Mouse (Mus musculus): ENCODE measurements at regions not wholly inside any gene's neighbourhood (a gene's known extent, or its start where the extent isn't known, plus 50 kb on each side); places are given as distances from the start of the nearest gene placed in this dataset.

DNA sequence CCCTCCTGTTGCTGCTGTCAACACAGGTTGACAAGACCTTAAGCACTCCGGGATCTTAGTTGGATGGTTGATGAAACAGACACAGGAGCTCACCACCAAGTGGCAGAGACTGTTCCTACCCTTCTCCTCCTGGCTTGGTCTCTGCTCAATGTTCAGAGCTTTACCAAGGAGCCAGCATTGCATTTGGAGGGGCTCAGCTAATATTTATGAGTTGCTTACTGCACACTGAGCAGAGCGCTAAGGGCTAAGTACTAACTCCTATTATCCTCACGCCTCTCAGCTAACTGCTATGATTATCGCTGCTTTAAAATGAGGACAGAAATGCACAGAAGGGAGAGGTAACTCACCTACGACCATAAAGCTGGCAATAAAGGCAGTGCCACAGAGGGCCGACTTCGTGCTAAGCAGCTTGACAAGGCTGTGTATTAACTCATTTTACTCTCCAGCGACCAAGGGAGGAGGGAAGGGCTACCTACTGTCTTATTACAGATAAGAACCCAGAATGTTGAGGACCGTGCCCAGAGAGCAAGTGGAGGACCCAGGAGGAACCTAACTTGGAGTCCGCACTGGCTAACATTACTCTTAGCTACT is 65.3 kb upstream of the Tmem150c start:
- no peaks in the 10 kb centered on the region for H3K27me3 ChIP-seq (ENCODE audit: control insufficient read depth, insufficient read depth, insufficient read length)
- TF ChIP-seq SRF (IDR thresholded peaks at IDR 0.05; ENCODE audit: control insufficient read depth, insufficient read length, low read depth) (no peak), CEBPB (IDR thresholded peaks at IDR 0.05; ENCODE audit: insufficient read depth, poor library complexity, severe bottlenecking) (no peak), POLR2A (IDR thresholded peaks at IDR 0.05; ENCODE audit: insufficient read length, low read depth) (no peak), MYOD1 (IDR thresholded peaks at IDR 0.05; ENCODE audit: control insufficient read depth in 1 of 3, insufficient read length in 2 of 3, low read depth in 2 of 3) (no peak)
- H3K36me3 ChIP-seq (ENCODE audit: control insufficient read depth, insufficient read depth), result no peaks in the 10 kb centered on the region
- no peak overlapping the region for H3K4me2 ChIP-seq (ENCODE audit: low read depth)
- H3K79me2 ChIP-seq (ENCODE audit: control insufficient read depth, insufficient read depth), result no peaks in the 10 kb centered on the region
- H3ac ChIP-seq (ENCODE audit: control insufficient read depth, insufficient read length), result no peak overlapping the region
- no peak overlapping the region for H3K4me3 ChIP-seq

DNA sequence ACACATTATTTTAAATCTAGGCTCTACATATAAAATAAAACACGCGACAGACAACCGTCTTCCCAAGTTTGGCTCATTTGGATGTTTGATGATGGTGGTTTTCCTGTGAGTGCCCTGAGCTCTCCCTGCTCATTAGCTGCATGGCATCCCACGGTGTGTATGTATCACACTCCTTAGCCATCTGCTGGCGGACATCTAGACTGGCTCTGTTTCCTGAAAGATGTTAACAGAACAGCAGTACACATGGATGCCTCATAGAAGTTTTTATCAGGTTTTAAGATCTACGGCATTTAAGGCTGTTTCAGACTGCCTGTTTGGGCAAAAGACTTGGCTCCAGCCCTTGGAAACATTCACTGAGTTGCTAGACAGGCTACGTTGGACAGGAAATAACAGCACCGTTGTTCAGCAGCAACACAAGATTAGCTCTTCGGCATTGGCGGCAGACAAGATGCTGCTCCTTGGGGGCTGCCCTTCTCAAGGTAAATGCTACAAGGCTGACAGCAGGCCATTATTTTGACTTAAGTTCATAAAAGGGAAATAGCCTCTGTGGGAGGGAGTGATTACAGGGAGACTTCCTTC is 61.5 kb upstream of the Tmem150c start:
- TF ChIP-seq POLR2A (IDR thresholded peaks at IDR 0.05; ENCODE audit: insufficient read length, low read depth) (no peak), SRF (IDR thresholded peaks at IDR 0.05; ENCODE audit: control insufficient read depth, insufficient read length, low read depth) (no peak), USF1 (IDR thresholded peaks at IDR 0.05; ENCODE audit: low read depth) (no peak), TCF3 (IDR thresholded peaks at IDR 0.05; ENCODE audit: insufficient read length, low read depth) (no peak), TCF12 (IDR thresholded peaks at IDR 0.05; ENCODE audit: insufficient read depth, poor library complexity, severe bottlenecking) (no peak), MYOG (IDR thresholded peaks at IDR 0.05; ENCODE audit: control insufficient read depth in 1 of 3, insufficient read depth in 1 of 3, insufficient read length in 2 of 3, low read depth in 2 of 3) (no peak), E2F4 (IDR thresholded peaks at IDR 0.05; ENCODE audit: insufficient read depth) (no peak), MAX (IDR thresholded peaks at IDR 0.05; ENCODE audit: low read depth) (no peak), CEBPB (IDR thresholded peaks at IDR 0.05; ENCODE audit: insufficient read depth, poor library complexity, severe bottlenecking) (no peak), REST (IDR thresholded peaks at IDR 0.05; ENCODE audit: insufficient read depth, insufficient read length) (no peak), POLR2AphosphoS2 (IDR thresholded peaks at IDR 0.05; ENCODE audit: insufficient read length, low read depth) (no peak), MYOD1 (IDR thresholded peaks at IDR 0.05; ENCODE audit: control insufficient read depth in 1 of 3, insufficient read length in 2 of 3, low read depth in 2 of 3) (no peak)
- Histone ChIP-seq H3K36me3 (ENCODE audit: control insufficient read depth, insufficient read depth) (no peaks in the 10 kb centered on the region), H3ac (ENCODE audit: control insufficient read depth, insufficient read length) (no peak overlapping the region), H3K4me2 (ENCODE audit: low read depth) (no peak overlapping the region), H3K27me3 (ENCODE audit: control insufficient read depth, insufficient read depth, insufficient read length) (no peaks in the 10 kb centered on the region), H3K79me2 (ENCODE audit: control insufficient read depth, insufficient read depth) (no peaks in the 10 kb centered on the region), H3K4me3 (no peak overlapping the region)

DNA sequence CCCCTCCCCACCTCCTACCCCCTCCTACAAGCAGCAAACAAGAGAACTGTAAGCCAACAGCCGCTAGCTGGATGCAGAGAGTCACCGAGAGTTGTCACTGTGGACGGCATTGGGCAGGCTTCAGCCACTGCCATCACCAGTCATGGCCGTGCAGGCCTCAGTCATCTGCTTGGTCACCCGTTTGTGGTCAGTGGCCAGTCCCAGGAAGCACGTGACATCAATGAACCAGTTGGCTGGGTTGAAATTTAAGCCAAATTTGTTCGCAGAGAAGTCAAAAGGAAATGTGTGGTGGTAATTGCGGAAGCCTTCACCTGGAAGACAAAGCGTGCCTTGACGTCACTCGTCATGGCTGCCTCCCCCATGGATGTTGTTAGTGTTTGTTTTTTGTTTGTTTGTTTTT is 60.7 kb upstream of the Tmem150c start:
- no peaks in the 10 kb centered on the region for H3K79me2 ChIP-seq (ENCODE audit: control insufficient read depth, insufficient read depth)
- TF ChIP-seq MYOG (IDR thresholded peaks at IDR 0.05; ENCODE audit: control insufficient read depth in 1 of 3, insufficient read depth in 1 of 3, insufficient read length in 2 of 3, low read depth in 2 of 3), result no peak
- no peak for TF ChIP-seq TCF12 (IDR thresholded peaks at IDR 0.05; ENCODE audit: insufficient read depth, poor library complexity, severe bottlenecking)
- no peak for TF ChIP-seq POLR2A (IDR thresholded peaks at IDR 0.05; ENCODE audit: insufficient read length, low read depth)
- no peak for TF ChIP-seq MYOD1 (IDR thresholded peaks at IDR 0.05; ENCODE audit: control insufficient read depth in 1 of 3, insufficient read length in 2 of 3, low read depth in 2 of 3)
- TF ChIP-seq USF1 (IDR thresholded peaks at IDR 0.05; ENCODE audit: low read depth), result no peak
- no peak for TF ChIP-seq MAX (IDR thresholded peaks at IDR 0.05; ENCODE audit: low read depth)
- TF ChIP-seq CEBPB (IDR thresholded peaks at IDR 0.05; ENCODE audit: insufficient read depth, poor library complexity, severe bottlenecking), result no peak

DNA sequence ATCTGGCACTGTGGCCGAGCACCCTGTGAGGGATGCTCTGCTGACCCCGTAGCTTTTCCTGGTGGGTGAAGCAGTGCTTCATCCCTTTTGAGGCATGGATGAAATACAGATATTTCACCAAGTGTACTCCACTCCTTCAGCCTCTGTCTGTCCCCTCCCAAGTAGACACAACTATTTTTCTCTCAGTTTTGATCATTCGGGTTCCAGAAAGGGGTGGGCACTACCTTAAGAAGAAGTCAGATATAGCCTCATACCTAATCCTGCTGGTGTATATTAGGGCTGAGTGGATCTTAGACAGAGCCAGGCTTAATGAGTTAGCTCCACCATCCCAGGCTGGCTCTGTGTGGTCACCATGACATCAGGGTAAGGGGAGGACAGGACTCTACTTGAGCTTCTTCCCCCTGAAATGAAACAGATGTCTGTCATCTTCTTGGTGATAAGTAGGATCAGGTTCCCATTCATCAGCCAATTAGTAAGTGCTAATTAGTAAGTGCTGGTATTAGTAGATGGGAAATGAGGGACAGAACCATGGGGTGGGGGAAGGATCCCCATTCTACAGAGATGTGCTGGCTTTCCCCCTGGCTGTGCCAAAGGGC is 58.7 kb upstream of the Tmem150c start:
- TF ChIP-seq E2F4 (IDR thresholded peaks at IDR 0.05; ENCODE audit: insufficient read depth) (no peak), POLR2A (IDR thresholded peaks at IDR 0.05; ENCODE audit: insufficient read length, low read depth) (no peak), MYOD1 (IDR thresholded peaks at IDR 0.05; ENCODE audit: control insufficient read depth in 1 of 3, insufficient read length in 2 of 3, low read depth in 2 of 3) (no peak), REST (IDR thresholded peaks at IDR 0.05; ENCODE audit: insufficient read depth, insufficient read length) (no peak), SRF (IDR thresholded peaks at IDR 0.05; ENCODE audit: control insufficient read depth, insufficient read length, low read depth) (no peak), TCF12 (IDR thresholded peaks at IDR 0.05; ENCODE audit: insufficient read depth, poor library complexity, severe bottlenecking) (no peak), USF1 (IDR thresholded peaks at IDR 0.05; ENCODE audit: low read depth) (no peak), CEBPB (IDR thresholded peaks at IDR 0.05; ENCODE audit: insufficient read depth, poor library complexity, severe bottlenecking) (no peak), MYOG (IDR thresholded peaks at IDR 0.05; ENCODE audit: control insufficient read depth in 1 of 3, insufficient read depth in 1 of 3, insufficient read length in 2 of 3, low read depth in 2 of 3) (no peak), TCF3 (IDR thresholded peaks at IDR 0.05; ENCODE audit: insufficient read length, low read depth) (no peak), MAX (IDR thresholded peaks at IDR 0.05; ENCODE audit: low read depth) (no peak), POLR2AphosphoS2 (IDR thresholded peaks at IDR 0.05; ENCODE audit: insufficient read length, low read depth) (no peak)
- H3K36me3 ChIP-seq (ENCODE audit: control insufficient read depth, insufficient read depth), result no peaks in the 10 kb centered on the region
- H3ac ChIP-seq (ENCODE audit: control insufficient read depth, insufficient read length), result no peak overlapping the region
- no peak overlapping the region for H3K4me2 ChIP-seq (ENCODE audit: low read depth)
- H3K79me2 ChIP-seq (ENCODE audit: control insufficient read depth, insufficient read depth), result no peaks in the 10 kb centered on the region
- H3K4me3 ChIP-seq, result no peak overlapping the region
- peaks cover 13% of the 10 kb centered on the region for H3K27me3 ChIP-seq (ENCODE audit: control insufficient read depth, insufficient read depth, insufficient read length)

More for the DNA sequence above, 60.7 kb upstream of the Tmem150c start:
- H3K36me3 ChIP-seq (ENCODE audit: control insufficient read depth, insufficient read depth), result no peaks in the 10 kb centered on the region
- H3K4me2 ChIP-seq (ENCODE audit: low read depth), result no peak overlapping the region
- no peak overlapping the region for H3K4me3 ChIP-seq
- H3K27me3 ChIP-seq (ENCODE audit: control insufficient read depth, insufficient read depth, insufficient read length), result no peaks in the 10 kb centered on the region
- H3ac ChIP-seq (ENCODE audit: control insufficient read depth, insufficient read length), result no peak overlapping the region

All from myocyte (in vitro differentiated cells).